12 mouse cellular contexts compared by ENCODE assay signal in genomic region chr14:57863129-57863528, GRCm38 (mm10).
"Had no signal": no experiment of that assay in that cellular context is flagged by ENCODE, and none has a peak within 500 bp of the region (broad histone marks: within the 10 kb centered on the region; RNA-seq: fewer than 3 reads in every experiment).

No protein-coding gene starts in this region.

- ATAC-seq: midbrain, embryonic 16.5 days had no signal

- H3K27ac ChIP-seq: layer of hippocampus, adult 2 months; limb, embryonic 12.5 days; liver, embryonic 13.5 days; macrophage; midbrain, embryonic 12.5 days had no signal

- H3K4me2 ChIP-seq: limb, embryonic 12.5 days; liver, embryonic 13.5 days; midbrain, embryonic 12.5 days had no signal

- H3K4me1 ChIP-seq: limb, embryonic 12.5 days; midbrain, embryonic 12.5 days had no signal

- H3K9me3 ChIP-seq: limb, embryonic 12.5 days; liver, embryonic 13.5 days; megakaryocyte, embryonic 14.5 days; midbrain, embryonic 12.5 days had no signal

- H3K4me3 ChIP-seq: layer of hippocampus, adult 2 months; limb, embryonic 12.5 days; liver, embryonic 13.5 days; megakaryocyte, embryonic 14.5 days; midbrain, embryonic 12.5 days had no signal

- H3K9ac ChIP-seq: limb, embryonic 12.5 days; liver, embryonic 13.5 days; liver, postnatal 0 days; midbrain, embryonic 12.5 days had no signal

- DNase-seq: kidney, adult 18-20 months; liver; liver, embryonic 13.5 days; liver, postnatal 0 days; right cerebral cortex, postnatal 14 days; thymus, postnatal 36 days had no signal

- H3K27me3 ChIP-seq: limb, embryonic 12.5 days; liver, embryonic 13.5 days; megakaryocyte, embryonic 14.5 days; midbrain, embryonic 12.5 days had no signal
